Mouse (Mus musculus) small intestine, adult 2 months (tissue): ENCODE results near the gene Tyw1. TPM values are rescaled to one million over a fixed set of nuclear protein-coding genes. Genes with fewer than 3 reads are reported as not detected.

Experiments
- H3K27ac ChIP-seq: fragments of 200-500 bp; 2 replicates; pipeline ENCODE4 v1.5.1; 2012; ENCODE audit warnings: low read depth, low read length, control low read depth, inconsistent platforms; ENCODE audit not compliant: insufficient read depth
- H3K27me3 ChIP-seq: fragments of 200-500 bp; 2 replicates; pipeline ENCODE4 v1.6.1; 2012; ENCODE audit warnings: mild to moderate bottlenecking, moderate library complexity, low read length, inconsistent platforms; ENCODE audit not compliant: control insufficient read depth, insufficient read depth
- H3K36me3 ChIP-seq: fragments of 200-500 bp; 2 replicates; pipeline ENCODE4 v1.6.1; 2012; ENCODE audit warnings: mild to moderate bottlenecking, low read length, control low read depth, inconsistent platforms; ENCODE audit not compliant: control insufficient read depth, insufficient read depth
- H3K4me1 ChIP-seq: fragments of 200-500 bp; 2 replicates; pipeline ENCODE4 v1.6.1; 2012; ENCODE audit warnings: low read length, inconsistent platforms, mixed read lengths; ENCODE audit not compliant: control insufficient read depth, insufficient read depth, insufficient read length
- H3K4me3 ChIP-seq: fragments of 200-500 bp; 2 replicates; pipeline ENCODE4 v1.5.1; 2012; ENCODE audit warnings: low read depth, mild to moderate bottlenecking, control low read depth, inconsistent platforms, low read length, moderate library complexity
- CTCF ChIP-seq: fragments of 200-500 bp; IDR thresholded peaks from 2 replicates; pipeline ENCODE4 v1.5.1; 2012; ENCODE audit warnings: low read depth, mild to moderate bottlenecking, control low read depth, inconsistent platforms, low read length, moderate library complexity, mixed read lengths; ENCODE audit not compliant: insufficient replicate concordance, insufficient read length; ENCODE audit errors: extremely low read depth
- POLR2A ChIP-seq: fragments of 200-500 bp; IDR thresholded peaks from 2 replicates; pipeline ENCODE4 v1.6.1; 2012; ENCODE audit warnings: low read depth, mild to moderate bottlenecking, control low read depth, inconsistent platforms, low read length, moderate library complexity
- WGBS: fragments of 180-500 bp; shearing (Covaris S2); methylation state at CpG from one replicate; pipeline ENCODE4 v1.1.7; 2018; 5-methylcytosine and 5-hydroxymethylcytosine counted together
- polyA plus RNA-seq: library from polyadenylated mRNA; depleted of rRNA; stranded (reverse); fragments of >200 nt; gene quantifications from 2 replicates; pipeline ENCODE4 v1.2.3, GENCODE M21; 2012

The Tyw1 gene
- polyA plus RNA-seq, 1 experiment: 5.7 TPM

GRCm38 (mm10) chr5:130278011-130278472 is 22.6 kb downstream of the Tyw1 start:
- Histone ChIP-seq H3K36me3 (peaks cover 36% of the 10 kb centered on the region), H3K27me3 (no peaks in the 10 kb centered on the region), H3K27ac (no peak overlapping the region), H3K4me1 (no peaks in the 10 kb centered on the region), H3K4me3 (no peak overlapping the region)
- WGBS: 67% methylated on average over 7 of the region's 7 CpGs
- TF ChIP-seq POLR2A (no peak), CTCF (no peak)

- Histone ChIP-seq H3K36me3 (peaks cover 31% of the 10 kb centered on the region), H3K4me3 (no peak overlapping the region), H3K4me1 (no peaks in the 10 kb centered on the region), H3K27ac (no peak overlapping the region), H3K27me3 (no peaks in the 10 kb centered on the region)
- TF ChIP-seq CTCF: no peak
- TF ChIP-seq POLR2A: no peak
- 94% methylated on average over 9 of the region's 9 CpGs for WGBS
Measured at GRCm38 (mm10) chr5:130283079-130283732, 27.8 kb downstream of the Tyw1 start.

GRCm38 (mm10) chr5:130288106-130288505 is 32.7 kb downstream of the Tyw1 start:
- no peak for TF ChIP-seq POLR2A
- TF ChIP-seq CTCF: no peak
- peaks cover 23% of the 10 kb centered on the region for H3K36me3 ChIP-seq
- H3K4me1 ChIP-seq: no peaks in the 10 kb centered on the region
- H3K27me3 ChIP-seq: no peaks in the 10 kb centered on the region
- WGBS: 93% methylated on average over 7 of the region's 7 CpGs
- H3K27ac ChIP-seq: no peak overlapping the region
- no peak overlapping the region for H3K4me3 ChIP-seq

DNA sequence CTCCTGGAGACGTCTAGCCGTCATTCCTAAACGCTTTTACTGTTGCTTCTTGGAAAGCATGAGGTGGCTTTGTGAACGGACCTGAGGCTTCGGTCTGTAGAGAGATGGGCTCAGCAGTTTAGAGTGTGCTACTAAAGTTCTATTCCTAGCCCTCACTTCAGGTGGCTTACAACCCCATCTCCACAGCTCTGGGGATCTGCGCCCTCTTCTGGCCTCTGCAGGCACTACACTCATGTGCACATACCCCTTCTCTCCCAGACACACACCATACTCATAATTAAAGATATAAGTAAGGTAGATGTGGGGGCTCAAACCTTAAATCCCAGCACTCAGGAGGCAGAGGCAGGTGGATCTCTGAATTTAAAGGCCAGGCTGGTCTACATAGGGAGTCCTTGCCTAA is 34.8 kb downstream of the Tyw1 start:
- H3K36me3 ChIP-seq: peaks cover 18% of the 10 kb centered on the region
- no peak overlapping the region for H3K27ac ChIP-seq
- no peaks in the 10 kb centered on the region for H3K27me3 ChIP-seq
- no peaks in the 10 kb centered on the region for H3K4me1 ChIP-seq
- 98% methylated on average over 6 of the region's 6 CpGs for WGBS
- no peak overlapping the region for H3K4me3 ChIP-seq
- peak; percentile 24; the same call in 1 of the 2 replicates for TF ChIP-seq CTCF
- TF ChIP-seq POLR2A: no peak

DNA sequence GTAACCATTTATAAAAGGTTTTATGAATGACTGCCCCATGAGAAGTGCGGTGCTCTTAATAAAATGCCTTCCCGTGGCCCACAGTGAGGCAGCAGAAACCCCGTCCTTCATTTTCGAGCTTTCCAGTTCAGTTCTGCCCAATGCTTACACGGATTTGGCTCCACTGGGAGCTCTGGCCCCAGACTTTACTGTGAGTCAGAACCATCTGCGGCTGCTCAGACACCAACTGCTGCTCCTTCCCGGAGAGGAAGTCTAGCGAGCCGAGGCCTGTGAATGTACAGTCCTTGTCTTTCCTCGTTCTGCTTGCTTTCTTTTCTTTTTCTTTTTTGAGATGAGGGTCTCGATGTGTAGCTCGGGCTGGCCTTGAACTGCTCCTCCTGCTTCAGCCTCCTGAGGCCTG is 35.4 kb downstream of the Tyw1 start:
- Histone ChIP-seq H3K4me3 (no peak overlapping the region), H3K27ac (no peak overlapping the region), H3K36me3 (peaks cover 18% of the 10 kb centered on the region), H3K27me3 (no peaks in the 10 kb centered on the region), H3K4me1 (no peaks in the 10 kb centered on the region)
- TF ChIP-seq POLR2A (no peak), CTCF (no peak)
- WGBS: 94% methylated on average over 12 of the region's 12 CpGs

DNA sequence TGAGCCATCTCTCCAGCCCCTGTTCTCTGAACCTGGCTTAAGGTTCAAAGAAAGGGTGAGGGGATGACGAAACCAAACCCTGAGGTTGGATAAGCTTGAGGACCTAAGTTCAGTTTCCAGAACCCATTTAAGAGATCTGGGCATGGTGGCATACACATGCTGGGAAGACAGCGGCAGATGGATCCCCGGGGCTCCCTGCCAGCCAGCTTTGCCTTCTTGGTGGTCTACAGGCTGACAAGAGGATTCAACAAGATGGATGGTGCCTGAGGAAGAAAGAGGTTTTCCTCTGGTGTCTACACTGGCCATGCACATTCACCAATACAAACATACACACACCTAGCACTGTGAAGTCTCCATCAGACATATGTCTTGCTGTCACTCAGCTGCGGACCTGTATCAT is 37.6 kb downstream of the Tyw1 start:
- no peaks in the 10 kb centered on the region for H3K4me1 ChIP-seq
- no peaks in the 10 kb centered on the region for H3K27me3 ChIP-seq
- H3K4me3 ChIP-seq: no peak overlapping the region
- H3K36me3 ChIP-seq: peaks cover 25% of the 10 kb centered on the region
- H3K27ac ChIP-seq: no peak overlapping the region
- WGBS: 93% methylated on average over 4 of the region's 4 CpGs
- TF ChIP-seq POLR2A (no peak), CTCF (no peak)

GRCm38 (mm10) chr5:130293941-130294340 is 38.5 kb downstream of the Tyw1 start:
- no peak overlapping the region for H3K27ac ChIP-seq
- H3K4me3 ChIP-seq: no peak overlapping the region
- TF ChIP-seq POLR2A: no peak
- no peak for TF ChIP-seq CTCF
- H3K4me1 ChIP-seq: no peaks in the 10 kb centered on the region
- WGBS: 90% methylated on average over 5 of the region's 5 CpGs
- H3K27me3 ChIP-seq: no peaks in the 10 kb centered on the region
- peaks cover 24% of the 10 kb centered on the region for H3K36me3 ChIP-seq

GRCm38 (mm10) chr5:130294598-130294997 is 39.2 kb downstream of the Tyw1 start:
- no peak overlapping the region for H3K27ac ChIP-seq
- H3K4me1 ChIP-seq: no peaks in the 10 kb centered on the region
- TF ChIP-seq POLR2A: no peak
- no peak for TF ChIP-seq CTCF
- H3K27me3 ChIP-seq: no peaks in the 10 kb centered on the region
- WGBS: 90% methylated on average over 6 of the region's 6 CpGs
- H3K36me3 ChIP-seq: peaks cover 22% of the 10 kb centered on the region
- H3K4me3 ChIP-seq: no peak overlapping the region
